Mouse (Mus musculus) brain, embryonic 14.5 days (tissue): ENCODE results near the gene Gm20831. TPM values are rescaled to one million over a fixed set of nuclear protein-coding genes. Genes with fewer than 3 reads are reported as not detected.
"Not testable (repeated sequence)": the region's sequence is repeated elsewhere in the genome, so short reads cannot be mapped to it uniquely, and the experiment has no call there.

Experiments used
- DNase-seq: peaks from one replicate; pipeline ENCODE4 v3.0.0-alpha.2; 2011; ENCODE audit warnings: low read depth
- polyA plus RNA-seq: library from polyadenylated mRNA; depleted of rRNA; stranded (reverse); fragments of >200 nt; gene quantifications from 2 replicates; pipeline ENCODE4 v1.2.3, GENCODE M21; 2012; rRNA removed

Gene Gm20831
- polyA plus RNA-seq, result not detected in 2 replicates

DNA sequence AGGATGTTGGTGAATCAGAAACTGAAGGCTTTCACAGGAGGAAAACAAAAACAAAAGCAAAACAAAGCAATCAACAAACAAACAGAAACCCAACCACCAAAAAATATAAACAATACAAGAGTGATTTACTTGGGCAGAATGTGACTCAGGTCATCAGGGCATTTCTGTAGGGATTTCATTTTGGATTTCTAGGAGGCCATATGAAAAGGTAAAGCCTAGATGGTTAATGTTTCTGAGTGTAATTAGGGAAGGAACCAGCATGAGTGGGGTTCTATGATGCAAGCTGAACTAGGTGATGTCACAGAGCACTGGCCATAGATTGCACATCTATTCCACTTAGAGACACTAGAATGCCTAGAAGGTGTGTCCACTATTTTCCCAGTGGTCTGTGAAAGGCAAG lies at the start of gene Gm20831, which contains the start of gene Gm20772:
Gene Gm20831, plus strand, starts transcription at position 301 of the 400 bp plus-strand sequence.
Gene Gm20772, plus strand, starts transcription at position 301 of the 400 bp plus-strand sequence.
- DNase-seq, result not testable (repeated sequence)

- DNase-seq, result not testable (repeated sequence)
These were observed 28.4 kb upstream of the Gm20831 start, which contains the start of gene Gm21904 for GRCm38 (mm10) chrY:17846166-17846565. Gene Gm21904, minus strand, starts transcription at chrY:17846266.

DNA sequence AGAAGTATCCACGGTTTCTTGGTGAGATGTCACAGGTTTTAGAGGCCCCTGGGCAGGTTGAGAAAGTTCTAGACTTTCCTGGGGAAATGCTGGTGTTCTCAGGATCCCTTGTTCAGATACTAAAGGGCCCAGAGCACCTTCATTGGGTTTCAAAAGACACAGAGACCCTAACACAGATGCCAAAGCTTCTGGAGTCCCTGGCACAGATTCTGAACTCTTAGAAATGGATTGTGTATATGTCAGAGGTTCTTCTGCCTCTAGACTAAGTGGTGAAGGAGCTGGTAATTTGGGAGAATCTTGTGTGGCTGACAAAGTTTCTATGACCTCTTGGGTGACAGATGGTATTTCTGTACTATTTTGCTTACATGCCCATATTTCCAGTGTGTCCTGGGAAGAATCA lies 62.7 kb downstream of the Gm20831 start, which contains the start of gene Srsy:
Gene Srsy, minus strand, starts transcription at position 101 of the 400 bp plus-strand sequence.
- not testable (repeated sequence) for DNase-seq

Other genes starting within 250 kb of the Gm20831 start
- gene Gm21904, start 28.5 kb upstream of the Gm20831 start, polyA plus RNA-seq, result not detected in 2 replicates
- gene Gm20772, start within 50 bp of the Gm20831 start, polyA plus RNA-seq, result not detected in 2 replicates
- not detected in 2 replicates for gene Srsy, start 62.6 kb downstream of the Gm20831 start, polyA plus RNA-seq
- not detected in 2 replicates for gene Gm21764, start 187.1 kb downstream of the Gm20831 start, polyA plus RNA-seq
- not detected in 2 replicates for gene Ssty1, start 214.4 kb downstream of the Gm20831 start, polyA plus RNA-seq